Mouse (Mus musculus): ENCODE results near the gene Btn2a2. TPM values are rescaled to one million over a fixed set of nuclear protein-coding genes. Genes with fewer than 3 reads are reported as not detected.

The Btn2a2 gene
- polyA plus RNA-seq, 1 experiment: 0.27 TPM

DNA sequence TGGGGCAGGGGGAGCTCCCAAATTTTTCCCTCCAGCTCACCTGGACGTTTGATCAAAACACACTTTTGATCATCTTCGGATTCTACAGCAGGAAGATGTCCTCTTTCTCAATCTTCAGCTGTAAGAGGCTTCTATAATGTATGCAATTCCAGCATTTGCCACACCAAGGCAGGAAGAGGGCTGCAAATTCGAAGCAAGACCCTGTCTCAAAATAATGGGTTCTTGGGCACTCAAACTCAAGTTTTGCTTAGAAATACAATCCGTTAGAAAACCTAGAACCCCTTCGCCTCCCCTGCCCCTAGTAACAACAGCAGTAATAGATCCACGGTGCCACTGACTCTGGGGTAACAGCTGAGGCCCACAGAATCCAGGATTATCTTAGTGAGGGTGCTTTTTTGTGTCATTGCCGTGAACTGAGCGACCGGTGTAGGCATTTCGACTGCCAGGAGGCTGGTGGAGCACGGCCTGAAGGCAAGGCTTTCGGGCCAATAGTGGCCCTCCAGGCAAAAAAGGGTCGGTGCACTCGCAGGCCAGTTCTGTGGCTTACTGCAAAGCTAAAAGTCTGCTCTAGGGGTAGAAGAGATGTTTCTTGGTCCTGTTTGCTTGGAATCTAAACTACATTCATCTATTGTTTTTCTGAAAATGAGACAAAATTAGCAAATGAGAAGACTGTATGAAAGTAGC is 17.1 kb upstream of the Btn2a2 start:
- Histone ChIP-seq H3K27ac (ENCODE audit: control insufficient read depth, insufficient read depth, low read length) (no peak overlapping the region), H3K27me3 (ENCODE audit: control insufficient read depth, insufficient read depth, low read length) (no peaks in the 10 kb centered on the region), H3K4me3 (ENCODE audit: control insufficient read depth, insufficient read depth, low read length) (no peak overlapping the region), H3K36me3 (ENCODE audit: control insufficient read depth, insufficient read depth, low read length) (no peaks in the 10 kb centered on the region), H3K4me1 (replicated peaks; ENCODE audit: control insufficient read depth, insufficient read depth, low read length) (peaks cover 3% of the 10 kb centered on the region)
- DNase-seq: no peak
- TF ChIP-seq POLR2A (IDR thresholded peaks at IDR 0.05; ENCODE audit: control insufficient read depth, extremely low read depth, insufficient read depth, low read length, poor library complexity) (no peak), CTCF (IDR thresholded peaks at IDR 0.05; ENCODE audit: borderline replicate concordance, control insufficient read depth, extremely low read depth, insufficient read depth, low read length, poor library complexity) (no peak)
- WGBS: 78% methylated on average over 14 of the region's 14 CpGs

GRCm38 (mm10) chr13:23503797-23504196 is 15.1 kb upstream of the Btn2a2 start:
- H3K4me1 ChIP-seq (replicated peaks; ENCODE audit: control insufficient read depth, insufficient read depth, low read length): peaks cover 3% of the 10 kb centered on the region
- H3K36me3 ChIP-seq (ENCODE audit: control insufficient read depth, insufficient read depth, low read length): no peaks in the 10 kb centered on the region
- 10% methylated on average over 9 of the region's 9 CpGs for WGBS
- no peak overlapping the region for H3K4me3 ChIP-seq (ENCODE audit: control insufficient read depth, insufficient read depth, low read length)
- H3K27ac ChIP-seq (ENCODE audit: control insufficient read depth, insufficient read depth, low read length): no peak overlapping the region
- peak; percentile 64 for DNase-seq
- no peaks in the 10 kb centered on the region for H3K27me3 ChIP-seq (ENCODE audit: control insufficient read depth, insufficient read depth, low read length)
- TF ChIP-seq POLR2A (IDR thresholded peaks at IDR 0.05; ENCODE audit: control insufficient read depth, extremely low read depth, insufficient read depth, low read length, poor library complexity) (no peak), CTCF (IDR thresholded peaks at IDR 0.05; ENCODE audit: borderline replicate concordance, control insufficient read depth, extremely low read depth, insufficient read depth, low read length, poor library complexity) (no peak)

GRCm38 (mm10) chr13:23502916-23503315 is 14.3 kb upstream of the Btn2a2 start:
- TF ChIP-seq CTCF (IDR thresholded peaks at IDR 0.05; ENCODE audit: borderline replicate concordance, control insufficient read depth, extremely low read depth, insufficient read depth, low read length, poor library complexity) (no peak), POLR2A (IDR thresholded peaks at IDR 0.05; ENCODE audit: control insufficient read depth, extremely low read depth, insufficient read depth, low read length, poor library complexity) (no peak)
- DNase-seq: no peak
- H3K27ac ChIP-seq (ENCODE audit: control insufficient read depth, insufficient read depth, low read length): no peak overlapping the region
- H3K4me3 ChIP-seq (ENCODE audit: control insufficient read depth, insufficient read depth, low read length): no peak overlapping the region
- H3K27me3 ChIP-seq (ENCODE audit: control insufficient read depth, insufficient read depth, low read length): no peaks in the 10 kb centered on the region
- H3K36me3 ChIP-seq (ENCODE audit: control insufficient read depth, insufficient read depth, low read length): no peaks in the 10 kb centered on the region
- 94% methylated on average over 4 of the region's 4 CpGs for WGBS
- peaks cover 3% of the 10 kb centered on the region for H3K4me1 ChIP-seq (replicated peaks; ENCODE audit: control insufficient read depth, insufficient read depth, low read length)

- TF ChIP-seq CTCF (IDR thresholded peaks at IDR 0.05; ENCODE audit: borderline replicate concordance, control insufficient read depth, extremely low read depth, insufficient read depth, low read length, poor library complexity) (no peak), POLR2A (IDR thresholded peaks at IDR 0.05; ENCODE audit: control insufficient read depth, extremely low read depth, insufficient read depth, low read length, poor library complexity) (no peak)
- H3K27ac ChIP-seq (ENCODE audit: control insufficient read depth, insufficient read depth, low read length): no peak overlapping the region
- H3K4me3 ChIP-seq (ENCODE audit: control insufficient read depth, insufficient read depth, low read length): no peak overlapping the region
- H3K36me3 ChIP-seq (ENCODE audit: control insufficient read depth, insufficient read depth, low read length): no peaks in the 10 kb centered on the region
- no peaks in the 10 kb centered on the region for H3K27me3 ChIP-seq (ENCODE audit: control insufficient read depth, insufficient read depth, low read length)
- peaks cover 3% of the 10 kb centered on the region for H3K4me1 ChIP-seq (replicated peaks; ENCODE audit: control insufficient read depth, insufficient read depth, low read length)
- WGBS: 86% methylated on average over 9 of the region's 9 CpGs
- DNase-seq: no peak
Observed at GRCm38 (mm10) chr13:23502031-23502567, 13.4 kb upstream of the Btn2a2 start.

- Histone ChIP-seq H3K4me3 (ENCODE audit: control insufficient read depth, insufficient read depth, low read length) (no peak overlapping the region), H3K36me3 (ENCODE audit: control insufficient read depth, insufficient read depth, low read length) (no peaks in the 10 kb centered on the region), H3K4me1 (replicated peaks; ENCODE audit: control insufficient read depth, insufficient read depth, low read length) (peaks cover 3% of the 10 kb centered on the region), H3K27me3 (ENCODE audit: control insufficient read depth, insufficient read depth, low read length) (no peaks in the 10 kb centered on the region), H3K27ac (ENCODE audit: control insufficient read depth, insufficient read depth, low read length) (no peak overlapping the region)
- no peak for TF ChIP-seq CTCF (IDR thresholded peaks at IDR 0.05; ENCODE audit: borderline replicate concordance, control insufficient read depth, extremely low read depth, insufficient read depth, low read length, poor library complexity)
- TF ChIP-seq POLR2A (IDR thresholded peaks at IDR 0.05; ENCODE audit: control insufficient read depth, extremely low read depth, insufficient read depth, low read length, poor library complexity): no peak
- DNase-seq: no peak
- WGBS: 79% methylated on average over 5 of the region's 5 CpGs
Observed at GRCm38 (mm10) chr13:23501511-23501910, 12.9 kb upstream of the Btn2a2 start.

DNA sequence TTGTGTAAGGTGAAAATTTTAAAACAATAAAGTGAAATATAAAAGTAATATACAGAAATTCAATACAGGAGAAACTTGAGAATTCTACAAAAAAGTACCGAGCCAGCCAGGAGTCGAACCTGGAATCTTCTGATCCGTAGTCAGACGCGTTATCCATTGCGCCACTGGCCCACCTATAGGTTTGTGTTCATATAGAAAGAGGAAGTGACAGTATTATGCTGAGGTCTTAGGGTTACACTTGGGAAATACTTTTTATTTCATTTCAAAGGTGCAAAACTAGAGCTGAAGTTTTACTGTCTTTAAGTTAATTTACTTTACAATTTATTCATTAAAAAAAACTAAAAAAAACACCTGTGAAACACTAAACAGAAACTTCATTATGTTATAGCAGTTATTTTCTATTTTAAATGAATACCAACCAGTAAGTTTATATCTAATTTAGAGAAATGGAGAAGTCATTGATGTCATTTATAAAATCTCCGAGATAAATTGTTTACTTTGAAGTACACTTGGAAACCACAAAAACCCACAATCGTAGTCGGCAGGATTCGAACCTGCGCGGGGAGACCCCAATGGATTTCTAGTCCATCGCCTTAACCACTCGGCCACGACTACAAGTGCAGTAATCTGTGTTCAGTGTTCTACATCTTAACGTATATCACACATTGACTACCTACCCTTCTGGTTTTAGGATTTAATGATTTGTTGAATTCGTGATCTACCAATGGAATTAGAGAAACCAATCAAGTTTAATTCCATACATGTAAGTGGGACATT is 12.0 kb upstream of the Btn2a2 start:
- no peak overlapping the region for H3K27ac ChIP-seq (ENCODE audit: control insufficient read depth, insufficient read depth, low read length)
- H3K4me1 ChIP-seq (replicated peaks; ENCODE audit: control insufficient read depth, insufficient read depth, low read length): no peaks in the 10 kb centered on the region
- TF ChIP-seq POLR2A (IDR thresholded peaks at IDR 0.05; ENCODE audit: control insufficient read depth, extremely low read depth, insufficient read depth, low read length, poor library complexity) (no peak), CTCF (IDR thresholded peaks at IDR 0.05; ENCODE audit: borderline replicate concordance, control insufficient read depth, extremely low read depth, insufficient read depth, low read length, poor library complexity) (no peak)
- no peaks in the 10 kb centered on the region for H3K36me3 ChIP-seq (ENCODE audit: control insufficient read depth, insufficient read depth, low read length)
- H3K4me3 ChIP-seq (ENCODE audit: control insufficient read depth, insufficient read depth, low read length): no peak overlapping the region
- 14% methylated on average over 17 of the region's 17 CpGs for WGBS
- DNase-seq: peak; percentile 75
- no peaks in the 10 kb centered on the region for H3K27me3 ChIP-seq (ENCODE audit: control insufficient read depth, insufficient read depth, low read length)

Data from thymus, adult 2 months (tissue).